Mouse (Mus musculus) embryonic fibroblast, embryonic 13.5 days (primary cell): ENCODE data around the gene Sfxn2. TPM values are rescaled to one million over a fixed set of nuclear protein-coding genes. Genes with fewer than 3 reads are reported as not detected.

Source experiments
- H3K27ac ChIP-seq: 2 replicates; pipeline ENCODE4 v1.5.1; 2012; ENCODE audit warnings: low read length, control low read depth, inconsistent platforms; ENCODE audit not compliant: insufficient read depth
- H3K4me1 ChIP-seq: 2 replicates; pipeline ENCODE4 v1.6.1; 2011; ENCODE audit warnings: low read length; ENCODE audit not compliant: control insufficient read depth, insufficient read depth
- H3K4me3 ChIP-seq: 2 replicates; pipeline ENCODE4 v1.5.1; 2011; ENCODE audit warnings: mild to moderate bottlenecking, control low read depth, low read length; ENCODE audit not compliant: insufficient read depth
- CTCF ChIP-seq: IDR thresholded peaks from 2 replicates; pipeline ENCODE4 v1.5.1; 2011; ENCODE audit warnings: mild to moderate bottlenecking, control low read depth, low read length, moderate library complexity, borderline replicate concordance; ENCODE audit not compliant: insufficient read depth
- POLR2A ChIP-seq: IDR thresholded peaks from 2 replicates; pipeline ENCODE4 v1.6.1; 2011; ENCODE audit warnings: low read depth, mild to moderate bottlenecking, control low read depth, low read length, moderate library complexity
- polyA plus RNA-seq: library from polyadenylated mRNA; stranded (reverse); fragments of >200 nt; gene quantifications from 2 replicates; pipeline ENCODE4 v1.2.4, GENCODE M21; 2011; ENCODE audit warnings: low read depth; ENCODE audit not compliant: missing spikeins, insufficient read length

Sfxn2 gene
- polyA plus RNA-seq, 1 experiment = 8.6 TPM

GRCm38 (mm10) chr19:46538213-46538612 lies 35.0 kb upstream of the Sfxn2 start:
- Histone ChIP-seq H3K4me1 (no peaks in the 10 kb centered on the region), H3K27ac (no peak overlapping the region), H3K4me3 (no peak overlapping the region)
- TF ChIP-seq POLR2A (no peak), CTCF (no peak)

DNA sequence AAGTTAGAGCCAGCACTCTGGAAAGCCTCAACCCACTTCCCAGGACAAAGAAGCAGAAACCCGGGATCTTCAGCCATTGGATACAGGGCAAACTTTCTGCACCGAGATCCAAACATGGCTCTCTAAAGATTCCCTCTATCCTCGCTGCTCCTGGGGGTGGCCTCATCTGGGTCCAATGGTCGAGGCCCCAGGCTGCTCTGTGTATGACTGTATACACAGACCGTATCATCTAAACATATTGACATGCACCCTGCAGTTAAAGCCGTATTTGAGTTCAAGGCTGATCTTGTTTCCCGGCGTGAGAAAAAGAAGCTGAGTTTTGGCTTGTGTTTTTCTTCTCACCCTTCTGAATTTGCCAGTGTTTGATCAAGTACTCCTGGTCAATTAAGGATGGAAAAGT lies 30.4 kb upstream of the Sfxn2 start:
- no peak overlapping the region for H3K4me3 ChIP-seq
- no peak overlapping the region for H3K27ac ChIP-seq
- H3K4me1 ChIP-seq = no peaks in the 10 kb centered on the region
- TF ChIP-seq POLR2A = no peak
- TF ChIP-seq CTCF = no peak

DNA sequence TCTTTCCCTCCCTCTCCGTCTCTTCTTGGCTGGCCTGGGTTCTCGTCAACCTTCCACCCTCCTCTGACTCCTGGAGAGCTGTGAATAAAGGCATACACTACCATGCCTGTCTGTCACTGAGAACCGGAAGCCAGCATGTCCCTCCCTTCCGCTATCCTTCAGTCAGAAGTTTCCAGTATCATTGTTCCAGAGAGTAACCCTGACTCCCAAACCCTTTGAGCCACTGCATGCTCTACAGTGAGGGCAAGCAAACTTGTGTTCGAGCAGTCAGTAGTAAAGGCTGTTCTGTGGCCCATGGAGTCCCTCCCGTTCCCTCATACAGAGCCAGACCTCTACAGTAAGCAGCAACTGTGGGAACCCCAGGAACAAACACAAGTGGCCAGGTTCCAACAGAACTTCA lies 25.6 kb upstream of the Sfxn2 start:
- no peak for TF ChIP-seq POLR2A
- TF ChIP-seq CTCF = no peak
- no peak overlapping the region for H3K27ac ChIP-seq
- H3K4me1 ChIP-seq = no peaks in the 10 kb centered on the region
- H3K4me3 ChIP-seq = no peak overlapping the region

- H3K4me3 ChIP-seq = no peak overlapping the region
- no peak overlapping the region for H3K27ac ChIP-seq
- TF ChIP-seq POLR2A (no peak), CTCF (no peak)
- no peaks in the 10 kb centered on the region for H3K4me1 ChIP-seq
Observed at GRCm38 (mm10) chr19:46548110-46548509, 25.1 kb upstream of the Sfxn2 start.

DNA sequence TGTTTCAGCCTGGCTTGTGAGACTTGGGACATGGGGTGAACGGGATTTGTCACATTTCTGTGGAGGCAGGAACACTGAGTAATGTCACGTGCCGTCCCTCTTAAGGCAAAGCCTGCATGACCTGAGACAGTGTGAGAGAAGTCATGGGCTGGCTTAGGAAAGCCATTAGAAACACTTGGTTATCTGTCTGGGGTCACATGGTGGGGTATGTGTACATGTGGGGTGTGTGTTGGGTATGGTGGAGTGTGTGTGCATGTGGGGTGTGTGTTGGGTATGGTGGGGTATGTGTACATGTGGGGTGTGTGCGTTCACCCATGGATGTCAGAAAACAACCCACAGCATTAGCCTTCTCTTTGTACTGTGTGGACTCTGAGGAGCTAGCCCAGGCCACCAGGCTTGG lies 22.8 kb upstream of the Sfxn2 start:
- no peak overlapping the region for H3K4me3 ChIP-seq

DNA sequence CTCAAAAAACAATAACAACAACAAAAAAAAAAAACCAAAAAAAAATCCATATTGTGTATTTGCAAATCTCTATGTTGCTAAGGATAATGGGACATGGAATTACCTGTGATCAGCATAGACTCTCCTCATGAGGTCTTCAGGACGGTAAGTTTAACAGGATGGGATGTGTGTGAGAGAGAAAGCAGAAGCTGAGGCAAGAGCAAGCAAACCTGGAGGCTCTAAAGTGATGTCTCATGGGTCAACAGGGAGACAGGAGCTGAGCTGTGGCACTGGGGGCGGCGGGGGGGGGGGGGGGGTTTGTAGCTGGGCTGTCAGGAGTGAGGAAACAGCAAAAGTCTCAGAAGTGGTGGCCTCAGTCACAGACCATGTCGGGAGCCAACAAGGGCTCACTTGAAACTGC lies 20.7 kb upstream of the Sfxn2 start:
- no peak overlapping the region for H3K4me3 ChIP-seq
- TF ChIP-seq POLR2A (no peak), CTCF (no peak)
- no peak overlapping the region for H3K27ac ChIP-seq
- H3K4me1 ChIP-seq = no peaks in the 10 kb centered on the region

More for the DNA sequence above, 22.8 kb upstream of the Sfxn2 start:
- Histone ChIP-seq H3K4me1 (no peaks in the 10 kb centered on the region), H3K27ac (no peak overlapping the region)
- TF ChIP-seq POLR2A (no peak), CTCF (no peak)

DNA sequence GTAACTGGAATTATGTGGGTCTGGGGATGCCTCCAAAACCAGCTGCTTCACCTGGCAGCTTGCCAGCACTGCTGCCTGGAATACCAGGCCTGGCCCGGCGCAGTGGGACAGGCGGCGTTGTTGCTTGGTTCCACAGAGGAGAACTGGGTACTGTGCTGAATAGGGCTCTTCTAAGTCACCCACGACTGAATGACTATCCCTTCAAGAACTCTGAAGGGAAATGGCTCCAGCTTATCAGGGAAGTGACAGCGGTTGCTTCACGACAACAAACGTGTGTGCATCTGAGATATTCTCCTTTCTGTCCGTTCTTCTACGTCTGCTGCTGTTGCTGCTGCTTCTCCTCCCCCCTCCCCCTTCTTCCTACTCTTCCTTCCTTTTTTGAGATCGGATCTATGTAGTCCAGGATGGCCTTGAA lies 19.6 kb upstream of the Sfxn2 start:
- Histone ChIP-seq H3K4me3 (no peak overlapping the region), H3K4me1 (no peaks in the 10 kb centered on the region), H3K27ac (no peak overlapping the region)
- no peak for TF ChIP-seq CTCF
- no peak for TF ChIP-seq POLR2A

DNA sequence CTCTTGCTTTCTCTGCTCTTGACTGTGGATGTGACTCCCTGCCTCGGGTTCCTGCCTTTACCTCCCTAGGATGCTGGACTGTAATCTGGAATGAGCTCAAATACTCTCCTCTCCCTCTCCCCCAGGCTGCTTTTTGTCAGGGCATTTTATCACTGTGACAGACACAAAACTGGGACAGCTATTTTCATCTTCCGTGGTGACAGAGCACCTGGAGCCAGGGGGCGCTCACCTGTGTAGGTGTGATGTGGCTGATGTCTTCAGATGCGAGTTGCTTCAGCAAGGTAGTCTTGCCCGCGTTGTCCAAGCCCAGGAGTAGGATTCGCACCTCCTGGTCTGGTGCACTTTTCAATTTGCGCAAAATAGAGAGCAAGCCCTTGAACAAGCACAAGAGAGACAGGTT lies 15.2 kb upstream of the Sfxn2 start:
- Histone ChIP-seq H3K27ac (no peak overlapping the region), H3K4me3 (no peak overlapping the region), H3K4me1 (no peaks in the 10 kb centered on the region)
- TF ChIP-seq POLR2A (no peak), CTCF (no peak)

DNA sequence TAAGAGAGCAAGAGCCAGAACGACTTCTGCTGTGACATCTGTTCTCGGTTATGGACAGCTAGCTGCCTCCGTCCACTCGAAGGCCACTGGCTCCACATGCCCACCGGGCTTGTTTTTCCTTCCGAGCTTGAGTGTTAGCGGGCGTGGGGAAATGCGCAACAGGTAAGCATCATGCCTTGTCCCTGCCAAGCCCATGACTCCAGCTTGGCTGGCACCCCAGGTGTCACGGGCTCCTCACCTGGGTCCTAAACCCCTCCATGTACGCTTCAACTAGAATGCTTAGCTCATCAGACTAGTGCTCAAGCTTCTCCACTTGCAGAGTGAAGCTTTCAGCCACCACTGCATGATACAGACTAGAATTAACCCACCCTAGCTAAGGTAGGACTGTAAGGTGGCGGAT lies 14.5 kb upstream of the Sfxn2 start:
- TF ChIP-seq POLR2A (no peak), CTCF (no peak)
- no peak overlapping the region for H3K27ac ChIP-seq
- H3K4me3 ChIP-seq = no peak overlapping the region
- H3K4me1 ChIP-seq = no peaks in the 10 kb centered on the region

- H3K27ac ChIP-seq = peak overlapping the region; percentile 38; the same call in 1 of the 2 replicates
Observed at GRCm38 (mm10) chr19:46562132-46562531, 11.0 kb upstream of the Sfxn2 start.

More at GRCm38 (mm10) chr19:46562132-46562531, 11.0 kb upstream of the Sfxn2 start:
- Histone ChIP-seq H3K4me3 (no peak overlapping the region), H3K4me1 (no peaks in the 10 kb centered on the region)
- TF ChIP-seq CTCF (peak; percentile 53; the same call in 1 of the 2 replicates), POLR2A (no peak)
